In genomic region chr17:84540603-84541002, GRCm38 (mm10) we compare ENCODE assay signal across 20 mouse cellular contexts. TPM values are rescaled to one million over a fixed set of nuclear protein-coding genes. Genes with fewer than 3 reads are reported as not detected.
DNase-seq lines count a peak whose midpoint lies in the region; ATAC-seq and TF ChIP-seq lines count a peak whose summit lies in the region.
"Had no signal": no experiment of that assay in that cellular context is flagged by ENCODE, and none has a peak within 500 bp of the region (broad histone marks: within the 10 kb centered on the region; RNA-seq: fewer than 3 reads in every experiment).

No protein-coding gene starts in this region.

- no peak overlapping the region for H3K27ac ChIP-seq in testis, adult 2 months (ENCODE audit: control insufficient read depth, insufficient read depth, low read depth, low read length)
- H3K27ac ChIP-seq in midbrain, embryonic 11.5 days (ENCODE audit: low read depth, low read length): no peak overlapping the region
- H3K27ac ChIP-seq in hindbrain, embryonic 12.5 days: no peak overlapping the region
- H3K27ac ChIP-seq: hindbrain, embryonic 14.5 days; kidney, postnatal 0 days; limb, embryonic 13.5 days had no signal

- H3K36me3 ChIP-seq in testis, adult 2 months (ENCODE audit: control insufficient read depth, insufficient read depth, low read length): no peaks in the 10 kb centered on the region
- peaks cover 3% of the 10 kb centered on the region; the same call in 1 of the 2 replicates for H3K36me3 ChIP-seq in midbrain, embryonic 11.5 days (ENCODE audit: control insufficient read depth, insufficient read depth, low read length)
- no peaks in the 10 kb centered on the region for H3K36me3 ChIP-seq in hindbrain, embryonic 12.5 days

- H3K4me2 ChIP-seq in midbrain, embryonic 11.5 days: no peak overlapping the region
- no peak overlapping the region for H3K4me2 ChIP-seq in hindbrain, embryonic 12.5 days (replicated peaks)
- H3K4me2 ChIP-seq: hindbrain, embryonic 14.5 days; limb, embryonic 13.5 days had no signal

- 89% methylated on average over 8 of the region's 8 CpGs for WGBS in midbrain, embryonic 11.5 days
- 85% methylated on average over 8 of the region's 8 CpGs for WGBS in hindbrain, embryonic 12.5 days

- no peak for ATAC-seq in midbrain, embryonic 11.5 days (ENCODE audit: low FRiP score)
- no peak for ATAC-seq in hindbrain, embryonic 12.5 days (ENCODE audit: low FRiP score)
- ATAC-seq in cerebellum, adult (ENCODE audit: insufficient number of reproducible peaks, low FRiP score, low TSS enrichment): no peak
- ATAC-seq: activated CD4-positive, CD25-positive, alpha-beta regulatory T cell, adult 4 months; intestine, embryonic 16.5 days; liver, postnatal 0 days had no signal

- no peaks in the 10 kb centered on the region for H3K9me3 ChIP-seq in midbrain, embryonic 11.5 days (ENCODE audit: control insufficient read depth, low read length)
- H3K9me3 ChIP-seq in hindbrain, embryonic 12.5 days (replicated peaks): no peaks in the 10 kb centered on the region; the same call in 1 of the 2 replicates
- H3K9me3 ChIP-seq: limb, embryonic 13.5 days had no signal

- no peaks in the 10 kb centered on the region for H3K27me3 ChIP-seq in testis, adult 2 months (ENCODE audit: control insufficient read depth, insufficient read depth, low read length)
- H3K27me3 ChIP-seq in midbrain, embryonic 11.5 days (ENCODE audit: control insufficient read depth, insufficient read depth, low read length): no peaks in the 10 kb centered on the region
- H3K27me3 ChIP-seq in hindbrain, embryonic 12.5 days: no peaks in the 10 kb centered on the region
- H3K27me3 ChIP-seq: limb, embryonic 13.5 days had no signal

- no peak for TF ChIP-seq CTCF in testis, adult 2 months (IDR thresholded peaks at IDR 0.05; ENCODE audit: control insufficient read depth, insufficient read depth, insufficient replicate concordance, low read depth, low read length)

- H3K9ac ChIP-seq in midbrain, embryonic 11.5 days (ENCODE audit: low read length): no peak overlapping the region
- H3K9ac ChIP-seq in hindbrain, embryonic 12.5 days: no peak overlapping the region
- H3K9ac ChIP-seq: hindbrain, embryonic 14.5 days; limb, embryonic 13.5 days; liver, postnatal 0 days had no signal

- TF ChIP-seq POLR2A in testis, adult 2 months (IDR thresholded peaks at IDR 0.05; ENCODE audit: control insufficient read depth, low read depth, low read length): no peak

- peaks cover 2% of the 10 kb centered on the region; the same call in 1 of the 2 replicates for H3K4me1 ChIP-seq in testis, adult 2 months (ENCODE audit: control insufficient read depth, insufficient read depth, low read length)
- no peaks in the 10 kb centered on the region for H3K4me1 ChIP-seq in midbrain, embryonic 11.5 days (ENCODE audit: control insufficient read depth, insufficient read depth, low read length)
- H3K4me1 ChIP-seq in hindbrain, embryonic 12.5 days: no peaks in the 10 kb centered on the region
- H3K4me1 ChIP-seq: limb, embryonic 13.5 days had no signal

- DNase-seq in adrenal gland, adult 2 months: peak; percentile 56
- DNase-seq in adrenal gland, adult 8-10 months: no peak
- no peak for DNase-seq in testis, postnatal 10 days (ENCODE audit: low spot score)
- peak; percentile 66 for DNase-seq in brain, adult 2 months (ENCODE audit: low read depth, low spot score)
- DNase-seq in midbrain, embryonic 11.5 days (ENCODE audit: low spot score, missing footprints): no peak
- DNase-seq: cerebellum, postnatal 36 days; gastrocnemius, postnatal 25 days; liver, postnatal 0 days; lung, postnatal 36 days; midbrain, embryonic 14.5 days; right cerebral cortex, postnatal 4 days; thymus, adult 18-20 months had no signal

- H3K4me3 ChIP-seq in testis, adult 2 months (ENCODE audit: control insufficient read depth, low read depth, low read length): peak overlapping the region; percentile 85
- no peak overlapping the region for H3K4me3 ChIP-seq in midbrain, embryonic 11.5 days (ENCODE audit: low read depth, low read length)
- H3K4me3 ChIP-seq in hindbrain, embryonic 12.5 days: no peak overlapping the region
- H3K4me3 ChIP-seq: limb, embryonic 13.5 days had no signal

RNA-seq across cellular contexts. Expression of gene Plekhh2, which starts 28.9 kb away (rescaled TPM):
- total RNA-seq in adrenal gland, adult 2 months (2021): 1 to 10 TPM; 3.0 to 4.4 TPM
- 0.98 and 1.0 TPM in 2 replicates for polyA plus RNA-seq in adrenal gland, adult 2 months (2012; rRNA removed)
- total RNA-seq in adrenal gland, adult 8-10 months (2022): 1 to 10 TPM; 2.2 to 6.4 (median 4.2) TPM
- polyA plus RNA-seq in testis, adult 2 months (2012; rRNA removed): 26.5 and 28.5 TPM in 2 replicates
- polyA plus RNA-seq in midbrain, embryonic 11.5 days (2014; fragmentation: Nextera tagmentation; extraction: Ambion mirVana): 2.8 and 3.1 TPM in 2 replicates
- 3.8 and 4.7 TPM in 2 replicates for polyA plus RNA-seq in hindbrain, embryonic 12.5 days (2016; fragmentation: Nextera tagmentation; extraction: Ambion mirVana)

Comparison
In these comparisons a context has a peak if more than half of its experiments do, and no peak if none do; other contexts are left out.
1. DNase-seq: peak in adrenal gland, adult 2 months (single experiment) and brain, adult 2 months (single experiment); none in adrenal gland, adult 8-10 months (single experiment), testis, postnatal 10 days (single experiment) and midbrain, embryonic 11.5 days (single experiment).